Mouse (Mus musculus) granulocyte monocyte progenitor cell, adult 5-6 weeks (primary cell): Measurements from ENCODE around the gene Nagk. TPM values are rescaled to one million over a fixed set of nuclear protein-coding genes. Genes with fewer than 3 reads are reported as not detected.
A peak's percentile ranks its signal among the peaks of the same experiment; 100 is the strongest.
"Not testable (repeated sequence)": the region's sequence is repeated elsewhere in the genome, so short reads cannot be mapped to it uniquely, and the experiment has no call there.

ENCODE experiments used
- ATAC-seq: replicated peaks from 2 replicates; pipeline ENCODE4 v1.8.0; 2016; ENCODE audit warnings: mild to moderate bottlenecking, moderate TSS enrichment, inconsistent platforms; ENCODE audit not compliant: poor library complexity, severe bottlenecking
- total RNA-seq, 2 experiments: library from RNA; stranded (forward) in 1 of 2; stranded (reverse) in 1 of 2; fragments of 200-712, 200-1000 nt in 1 of 2; fragments of >200 nt in 1 of 2; fragmentation: Nextera tagmentation in 1 of 2; gene quantifications; 2 replicates each; pipeline ENCODE4 v1.2.3; 2014 to 2017

The Nagk gene
- total RNA-seq (2014; fragmentation: Nextera tagmentation) (25.7 and 25.9 TPM in 2 replicates), total RNA-seq (2017) (23.1 and 23.6 TPM in 2 replicates)

DNA sequence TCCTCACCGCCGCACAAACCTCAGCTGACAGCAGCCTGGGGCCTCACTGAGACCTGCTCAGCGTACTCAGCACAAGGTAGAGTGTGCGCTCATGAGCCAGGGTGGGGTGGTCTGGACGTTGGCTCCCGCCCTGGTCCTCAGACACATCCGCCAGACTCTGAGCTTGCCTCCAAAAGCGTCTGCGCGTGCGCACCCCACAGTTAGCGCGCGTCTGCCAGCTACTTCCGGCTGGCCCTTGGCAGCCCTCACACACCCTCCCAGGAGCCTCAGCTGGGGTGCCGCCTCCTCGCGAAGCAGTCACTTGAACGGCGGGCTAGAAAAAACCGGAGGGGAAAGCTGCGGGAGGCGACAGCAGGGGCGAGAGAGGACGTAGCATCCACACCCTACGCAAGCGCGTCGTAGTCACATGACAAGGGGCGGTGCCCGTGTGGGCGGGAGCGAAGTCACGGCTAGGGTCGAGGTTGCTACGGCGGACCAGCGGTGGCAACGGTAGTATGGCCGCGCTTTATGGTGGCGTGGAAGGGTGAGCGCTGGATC is at the start of gene Nagk:
Gene Nagk, plus strand, starts transcription at position 223 of the 537 bp plus-strand sequence.
- peak; percentile 84 for ATAC-seq

GRCm38 (mm10) chr6:83745466-83745865 is 49.3 kb upstream of the Nagk start:
- no peak for ATAC-seq

- no peak for ATAC-seq
Measured at GRCm38 (mm10) chr6:83749286-83749685, 45.5 kb upstream of the Nagk start.

DNA sequence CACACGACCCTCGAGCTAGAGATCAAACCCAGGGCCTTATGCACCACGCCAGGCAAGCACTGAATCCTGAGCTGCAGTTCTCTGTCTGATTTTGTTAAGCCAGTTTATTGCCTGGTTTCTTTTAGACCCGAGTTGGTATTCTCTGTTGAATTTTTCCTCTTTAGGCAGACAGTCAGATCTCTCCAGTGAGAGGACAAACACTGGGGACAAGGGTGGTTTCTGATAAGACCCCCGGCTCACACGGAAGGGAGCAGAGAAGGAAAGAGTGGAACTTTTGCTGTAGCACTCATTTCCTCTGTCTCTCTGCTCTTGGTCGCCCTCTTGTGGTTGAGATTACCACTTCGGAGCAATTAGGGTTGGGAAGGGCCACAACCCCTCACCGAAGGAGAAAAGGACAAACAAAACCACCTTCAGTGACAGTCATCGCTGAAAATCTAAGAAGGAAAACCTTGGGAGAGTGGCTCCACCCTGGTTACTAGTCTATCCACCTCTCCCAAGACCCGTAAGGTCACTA is 44.6 kb upstream of the Nagk start:
- peak; percentile 81 for ATAC-seq

GRCm38 (mm10) chr6:83756051-83756450 is 38.7 kb upstream of the Nagk start:
- no peak for ATAC-seq

DNA sequence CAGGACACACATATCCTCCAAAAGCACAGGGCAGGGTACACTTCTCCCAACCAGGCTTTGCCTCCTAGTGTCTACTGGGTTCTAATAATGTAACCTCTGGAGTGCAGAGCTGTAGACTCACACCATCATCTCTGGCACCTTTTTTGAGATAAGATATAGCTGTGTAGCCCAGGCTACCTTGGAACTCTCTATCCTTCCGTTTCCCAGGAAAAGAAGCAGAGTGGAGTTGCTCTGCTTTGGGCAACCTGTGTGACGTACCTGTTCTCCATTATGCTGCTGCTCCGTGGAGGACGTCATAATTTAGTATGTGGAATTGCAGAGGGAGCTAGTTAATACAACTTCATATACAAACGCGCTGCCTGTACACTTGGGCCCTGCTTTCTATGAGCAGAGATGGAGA is 32.4 kb upstream of the Nagk start, which contains the start of gene Ankrd53:
Gene Ankrd53, plus strand, starts transcription at position 301 of the 400 bp plus-strand sequence.
- ATAC-seq: no peak

DNA sequence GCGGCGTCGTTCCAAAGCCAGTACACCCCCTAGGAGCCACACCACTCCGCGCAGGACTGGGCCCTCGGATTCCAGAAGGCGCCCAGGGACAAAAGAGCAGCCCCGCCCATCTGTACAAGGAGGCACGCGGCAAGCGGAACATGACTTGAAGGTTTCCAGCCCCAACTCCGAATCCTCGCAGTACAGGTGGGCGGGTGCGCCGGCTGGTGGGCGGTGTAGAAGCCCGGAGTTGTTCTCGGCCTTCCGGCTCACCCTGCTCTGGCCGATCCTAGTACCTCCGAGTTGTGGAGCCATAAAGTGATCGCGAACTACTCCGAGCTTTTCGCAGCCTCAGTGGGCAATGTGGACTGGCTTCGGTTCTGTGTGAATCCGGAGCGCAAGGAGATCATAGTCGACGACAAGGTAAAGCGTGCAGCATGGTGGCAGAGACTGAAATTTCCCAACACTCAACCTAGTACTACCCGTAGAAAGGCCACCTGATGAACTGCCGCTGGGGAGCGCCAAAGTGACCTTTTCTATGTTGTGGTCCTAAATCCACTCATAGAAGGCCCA is 31.8 kb upstream of the Nagk start:
- ATAC-seq: peak; percentile 68

DNA sequence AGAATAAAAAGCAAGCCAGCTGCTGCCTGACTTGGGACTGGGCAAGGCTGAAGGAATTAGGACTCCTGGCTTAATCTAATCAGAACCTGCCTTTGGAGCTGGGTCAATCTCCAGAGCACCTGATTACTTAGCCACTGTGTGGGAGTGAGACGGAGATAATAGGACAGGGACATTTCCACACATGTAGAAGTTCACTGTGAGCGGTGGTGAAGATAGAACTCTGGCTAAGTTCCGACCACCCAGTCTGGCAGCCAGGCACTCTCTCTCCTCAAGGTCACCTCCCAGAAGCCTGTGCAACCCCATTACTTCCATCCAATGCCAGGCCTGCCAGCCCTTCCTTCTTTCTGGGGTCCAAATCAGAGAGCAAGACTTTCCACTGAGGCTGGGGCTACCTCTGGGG is 27.8 kb upstream of the Nagk start:
- no peak for ATAC-seq

DNA sequence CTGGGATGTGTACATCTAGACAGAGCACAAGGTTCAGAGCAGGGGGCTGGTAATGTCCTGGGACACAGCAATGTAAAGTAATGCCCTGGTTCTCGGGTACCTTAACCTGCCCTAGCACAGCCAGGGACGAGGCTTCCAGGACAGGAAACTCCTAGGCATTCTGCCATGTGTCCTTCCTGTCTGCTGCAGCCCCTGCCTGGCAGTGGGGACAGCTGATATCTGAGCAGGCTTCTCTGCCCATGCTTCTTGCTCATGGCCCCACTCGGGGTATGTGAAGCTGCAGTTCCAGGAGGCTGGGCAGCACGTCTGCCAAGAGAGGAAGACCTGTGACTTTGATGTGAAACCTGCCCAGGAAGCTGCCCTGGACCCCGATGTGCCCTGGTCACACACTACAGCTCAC is 26.3 kb upstream of the Nagk start:
- no peak for ATAC-seq

GRCm38 (mm10) chr6:83774126-83774525 is 20.7 kb upstream of the Nagk start:
- ATAC-seq: peak; percentile 67

DNA sequence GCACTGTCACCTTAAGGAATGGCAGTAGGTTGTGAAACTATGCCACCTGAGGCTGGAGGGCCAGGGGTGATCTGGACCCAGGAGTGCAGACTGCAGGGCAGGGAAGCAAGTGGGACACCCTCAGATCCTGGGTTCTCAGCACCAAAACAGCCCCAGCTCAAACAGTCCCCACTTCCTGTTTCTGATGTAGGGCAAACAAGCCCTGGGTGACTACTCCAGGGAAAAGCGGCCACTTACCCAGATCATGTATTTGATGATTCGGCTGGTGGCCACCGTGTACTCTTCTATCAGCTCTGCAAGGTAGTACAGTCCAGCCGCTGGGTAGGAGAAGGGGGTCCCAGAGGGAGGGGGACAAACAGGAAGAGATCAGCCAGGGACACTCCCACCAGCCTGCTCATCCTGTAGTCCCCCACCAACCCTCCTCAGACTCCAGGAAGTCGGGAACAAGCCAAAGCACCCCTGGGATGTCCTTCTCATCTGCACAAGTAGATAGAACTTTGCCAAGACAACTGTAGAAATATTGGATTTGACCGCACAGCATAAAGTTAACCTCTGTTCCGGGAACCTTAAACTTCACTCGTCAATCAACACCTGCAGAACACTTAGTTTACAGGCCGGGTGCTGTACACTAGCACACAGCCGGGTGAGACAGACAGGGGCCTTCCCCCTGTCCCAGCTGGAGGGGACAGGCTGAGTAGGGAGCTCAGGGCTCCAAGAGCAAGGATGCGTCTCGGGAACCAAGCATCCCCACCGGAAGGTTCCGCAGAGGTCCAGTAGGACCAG is 19.8 kb upstream of the Nagk start:
- peak; percentile 29 for ATAC-seq

DNA sequence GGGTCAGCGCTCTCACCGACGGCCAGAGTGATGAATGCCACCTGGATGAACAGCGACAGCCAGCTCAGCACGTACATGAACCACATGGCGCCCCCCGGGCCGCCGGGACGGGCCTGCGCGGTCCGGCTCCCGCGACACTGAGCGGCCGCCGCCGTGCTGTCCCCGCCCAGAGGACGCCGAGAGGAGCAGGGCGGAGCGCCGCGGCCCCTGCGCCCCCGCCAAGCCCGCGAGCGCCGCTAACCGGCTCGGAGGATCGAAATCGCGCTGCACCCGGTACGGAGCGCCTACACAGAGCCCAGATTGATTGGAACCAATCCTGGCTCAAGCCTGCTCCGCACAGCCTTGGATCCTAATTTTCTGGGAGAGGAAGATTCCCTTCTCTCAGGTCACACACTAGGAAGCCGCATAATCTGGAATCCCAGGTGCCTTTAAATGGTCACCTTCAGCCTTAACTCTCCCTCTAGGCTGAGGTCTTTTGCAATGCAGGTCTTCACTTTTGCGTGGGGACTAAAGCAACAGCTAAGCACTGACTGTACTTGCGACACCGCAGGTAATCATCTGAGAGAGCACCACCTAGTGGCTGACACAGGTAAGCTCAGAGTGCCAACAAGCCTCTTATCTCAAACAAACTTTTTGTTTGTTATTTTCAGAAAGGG is 19.0 kb upstream of the Nagk start, which contains the start of gene Tex261:
Gene Tex261, minus strand, starts transcription at position 176 of the 656 bp plus-strand sequence.
- peak; percentile 68 for ATAC-seq

GRCm38 (mm10) chr6:83778306-83778705 is 16.5 kb upstream of the Nagk start:
- ATAC-seq: no peak

DNA sequence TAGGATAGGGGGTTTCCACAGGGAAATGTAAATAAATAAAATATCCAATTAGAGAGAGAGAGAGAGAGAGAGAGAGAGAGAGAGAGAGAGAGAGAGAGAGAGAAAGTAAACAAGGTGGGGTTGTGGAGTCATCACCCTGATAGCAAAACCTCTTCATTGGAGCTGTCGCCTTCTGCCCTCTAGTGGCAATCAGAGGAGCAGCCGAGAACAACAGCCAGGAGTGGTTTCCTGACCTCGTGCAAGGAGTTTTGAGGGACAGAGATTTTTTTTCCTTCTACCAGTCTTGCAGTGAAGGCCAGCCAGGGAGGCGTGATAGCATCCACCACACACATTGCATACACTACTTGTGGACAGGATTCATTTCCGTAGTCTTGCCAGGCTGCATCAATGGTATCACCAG is 15.8 kb upstream of the Nagk start:
- 0 out of 2 replicates have a peak, but pooled peaks have one; percentile 26 for ATAC-seq

- ATAC-seq: no peak
Measured at GRCm38 (mm10) chr6:83786426-83786825, 8.4 kb upstream of the Nagk start.

DNA sequence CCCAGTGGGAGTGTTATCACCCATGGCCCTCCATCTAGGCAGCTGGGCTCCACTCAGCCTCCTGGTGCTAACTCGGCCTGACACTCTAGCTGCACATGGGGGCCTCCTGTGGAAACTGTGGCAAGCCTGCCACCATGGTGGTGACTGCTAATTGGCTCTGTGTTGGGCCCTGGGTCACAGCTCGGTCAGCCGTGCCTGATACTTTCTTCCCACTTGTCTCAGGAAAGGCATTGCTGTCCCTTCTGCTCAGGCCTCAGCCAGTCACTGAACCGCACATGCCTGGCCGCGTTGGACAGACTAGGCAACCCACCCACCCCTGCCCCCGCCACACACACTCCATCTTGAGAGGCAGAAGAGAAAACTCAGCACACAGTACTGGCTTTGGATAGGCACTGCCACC is 6.2 kb upstream of the Nagk start:
- ATAC-seq: no peak

GRCm38 (mm10) chr6:83790533-83790932 is 4.2 kb upstream of the Nagk start:
- ATAC-seq: not testable (repeated sequence)

DNA sequence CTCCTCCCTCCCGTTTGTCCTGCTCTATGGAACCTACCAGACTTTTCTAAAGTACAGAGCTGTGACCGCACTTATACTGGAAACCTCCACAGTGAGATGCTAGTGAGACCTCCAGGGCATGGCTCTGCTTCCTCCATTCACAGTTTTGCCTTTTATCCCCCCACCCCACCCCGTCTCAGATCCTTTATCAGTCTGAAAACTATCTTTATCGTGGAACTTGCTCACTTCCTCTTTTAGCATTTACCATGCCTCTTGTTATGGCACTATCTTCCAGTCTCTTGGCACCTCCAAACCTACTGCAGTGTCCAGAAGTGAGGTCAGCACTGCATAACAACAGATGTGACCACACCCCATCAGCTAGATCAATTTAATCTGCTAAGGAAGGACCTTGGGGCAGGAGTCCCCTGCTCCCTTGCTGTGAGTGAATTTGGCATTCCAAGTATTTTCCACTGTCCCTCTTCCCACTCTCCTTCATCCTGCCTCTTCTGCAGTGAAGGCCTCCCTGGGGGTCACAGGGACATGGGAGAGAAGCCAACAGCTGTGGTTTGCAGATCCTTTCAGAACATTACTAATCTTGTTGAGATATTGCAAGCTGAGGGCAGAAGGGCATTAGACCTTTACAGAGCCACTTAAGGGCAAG is 3.4 kb upstream of the Nagk start:
- ATAC-seq: peak; percentile 22

DNA sequence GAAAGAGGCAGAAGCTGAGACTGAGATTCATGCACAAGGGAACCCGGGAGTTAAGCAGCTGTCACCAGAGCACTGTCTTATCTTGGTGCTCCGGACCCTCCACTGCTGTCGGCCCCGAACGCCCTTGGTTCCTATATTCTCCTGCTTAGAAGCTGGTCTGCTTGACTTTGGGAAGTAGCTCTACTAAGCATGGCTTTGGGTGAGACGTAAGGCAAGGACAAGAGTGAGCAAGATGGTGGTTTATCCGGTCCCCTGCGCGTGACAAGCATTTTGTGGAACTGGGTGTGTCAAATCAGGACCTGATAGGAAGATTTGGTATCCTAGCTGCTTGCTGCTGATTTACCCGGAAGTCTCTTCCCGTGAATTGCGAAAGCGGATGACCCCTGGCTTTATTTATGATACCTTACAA is 714 bp downstream of the Nagk start:
- ATAC-seq: peak; percentile 48

DNA sequence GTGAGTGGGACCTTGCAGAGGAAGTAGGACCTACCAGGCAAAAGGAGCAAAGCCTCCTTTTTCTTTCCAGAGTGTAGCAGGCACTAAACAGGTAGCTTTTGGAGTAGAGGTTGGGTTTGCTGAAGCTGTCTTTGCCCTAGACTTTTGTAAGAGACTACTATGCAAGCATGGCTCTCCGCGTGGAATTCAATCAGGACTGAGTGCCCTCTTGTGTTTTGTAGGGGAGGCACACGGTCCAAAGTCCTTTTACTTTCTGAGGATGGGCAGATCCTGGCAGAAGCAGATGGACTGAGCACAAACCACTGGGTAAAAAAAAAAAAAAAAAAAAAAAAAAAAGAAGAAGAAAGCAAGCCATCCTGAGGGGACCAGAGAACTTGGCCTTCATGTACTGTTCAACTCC is 1.9 kb downstream of the Nagk start:
- no peak for ATAC-seq
